Mouse (Mus musculus) heart, postnatal 0 days (tissue): ENCODE results near the gene Mmp20.

ENCODE experiments used
- CTCF ChIP-seq: IDR thresholded peaks from 2 replicates; pipeline ENCODE4 v1.5.1; 2016; ENCODE audit warnings: antibody characterized with exemption, control low read depth, low read depth
- EP300 ChIP-seq: IDR thresholded peaks from 2 replicates; pipeline ENCODE4 v1.6.1; 2016; ENCODE audit warnings: antibody characterized with exemption, low read depth

- TF ChIP-seq CTCF (no peak), EP300 (no peak)
Measured at GRCm38 (mm10) chr9:7657946-7658345, 29.9 kb downstream of the Mmp20 start.
